Comparison of ENCODE assay signal across 8 mouse cellular contexts in the genomic region with DNA sequence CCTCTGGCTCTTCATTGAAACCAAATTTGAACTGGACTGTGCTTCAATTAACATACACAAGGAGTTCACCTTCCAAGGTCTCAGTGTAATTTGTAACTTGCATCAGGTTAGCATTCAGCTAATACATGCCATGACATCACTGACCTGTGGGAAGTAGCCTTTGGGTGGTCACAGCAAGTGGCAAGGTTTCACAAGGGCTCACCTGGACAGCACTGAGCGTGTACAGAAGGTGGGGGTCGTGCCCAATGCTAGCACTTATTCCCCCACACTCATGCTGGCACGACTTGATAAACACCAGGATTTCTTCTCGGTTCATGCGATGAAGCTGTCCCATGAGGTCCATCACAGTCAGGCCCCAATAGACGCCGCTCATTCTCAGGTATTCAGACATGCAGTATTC. TPM values are rescaled to one million over a fixed set of nuclear protein-coding genes. Genes with fewer than 3 reads are reported as not detected.
DNase-seq lines count a peak whose midpoint lies in the region; ATAC-seq lines count a peak whose summit lies in the region.

No protein-coding gene starts in this region.

- ATAC-seq in heart, embryonic 11.5 days (replicated peaks; ENCODE audit: insufficient number of reproducible peaks, low FRiP score, low TSS enrichment): no peak
- ATAC-seq in heart, embryonic 16.5 days (replicated peaks; ENCODE audit: extremely low read depth, insufficient read depth, low FRiP score): no peak
- no peak for ATAC-seq in midbrain, embryonic 11.5 days (ENCODE audit: low FRiP score)

- peak overlapping the region; percentile 90 for H3K4me2 ChIP-seq in heart, embryonic 11.5 days
- H3K4me2 ChIP-seq in heart, embryonic 16.5 days (ENCODE audit: low read depth, low read length): peak overlapping the region; percentile 93
- peak overlapping the region; percentile 92 for H3K4me2 ChIP-seq in midbrain, embryonic 11.5 days

- DNase-seq in heart, adult 8-10 months (ENCODE audit: low spot score): no peak
- DNase-seq in ES-CJ7 (ENCODE audit: low read depth, low spot score): peak; percentile 33
- DNase-seq in midbrain, embryonic 11.5 days (ENCODE audit: low spot score, missing footprints): no peak
- no peak for DNase-seq in embryo, embryonic 10.5 days (ENCODE audit: low spot score)
- no peak for DNase-seq in layer of hippocampus, postnatal 36 days
- DNase-seq in thymus, postnatal 25 days: no peak

- H3K9me3 ChIP-seq in heart, embryonic 11.5 days (replicated peaks; ENCODE audit: control insufficient read depth, low read length): no peaks in the 10 kb centered on the region
- H3K9me3 ChIP-seq in heart, embryonic 16.5 days (replicated peaks; ENCODE audit: control insufficient read depth, low read length): no peaks in the 10 kb centered on the region
- H3K9me3 ChIP-seq in midbrain, embryonic 11.5 days (ENCODE audit: control insufficient read depth, low read length): no peaks in the 10 kb centered on the region

- 64% methylated on average over 7 of the region's 7 CpGs for WGBS in heart, embryonic 11.5 days (ENCODE audit: insufficient replicate concordance)
- 62% methylated on average over 7 of the region's 7 CpGs for WGBS in heart, embryonic 16.5 days
- WGBS in midbrain, embryonic 11.5 days: 78% methylated on average over 7 of the region's 7 CpGs

- peak overlapping the region; percentile 98 for H3K4me3 ChIP-seq in heart, embryonic 11.5 days (ENCODE audit: low read depth, low read length)
- H3K4me3 ChIP-seq in heart, embryonic 16.5 days (ENCODE audit: low read length): peak overlapping the region; percentile 82
- peak overlapping the region; percentile 63; the same call in 1 of the 2 replicates for H3K4me3 ChIP-seq in midbrain, embryonic 11.5 days (ENCODE audit: low read depth, low read length)

- H3K9ac ChIP-seq in heart, embryonic 11.5 days (ENCODE audit: low read depth, low read length): peak overlapping the region; percentile 100
- peak overlapping the region; percentile 94 for H3K9ac ChIP-seq in heart, embryonic 16.5 days (ENCODE audit: low read length)
- H3K9ac ChIP-seq in midbrain, embryonic 11.5 days (ENCODE audit: low read length): peak overlapping the region; percentile 94

- peaks cover 36% of the 10 kb centered on the region for H3K4me1 ChIP-seq in heart, embryonic 11.5 days (ENCODE audit: control insufficient read depth, insufficient read depth, low read length)
- peaks cover 43% of the 10 kb centered on the region for H3K4me1 ChIP-seq in heart, embryonic 16.5 days (ENCODE audit: control insufficient read depth, insufficient read depth, low read length)
- H3K4me1 ChIP-seq in midbrain, embryonic 11.5 days (ENCODE audit: control insufficient read depth, insufficient read depth, low read length): peaks cover 27% of the 10 kb centered on the region

- peaks cover 52% of the 10 kb centered on the region for H3K36me3 ChIP-seq in heart, embryonic 11.5 days (ENCODE audit: control insufficient read depth, insufficient read depth, low read length)
- H3K36me3 ChIP-seq in heart, embryonic 16.5 days (ENCODE audit: control insufficient read depth, insufficient read depth): peaks cover 55% of the 10 kb centered on the region
- H3K36me3 ChIP-seq in midbrain, embryonic 11.5 days (ENCODE audit: control insufficient read depth, insufficient read depth, low read length): peaks cover 43% of the 10 kb centered on the region

- H3K27ac ChIP-seq in heart, embryonic 11.5 days (ENCODE audit: low read depth, low read length): no peak overlapping the region
- peak overlapping the region; percentile 44 for H3K27ac ChIP-seq in heart, embryonic 16.5 days (ENCODE audit: low read length)
- H3K27ac ChIP-seq in midbrain, embryonic 11.5 days (ENCODE audit: low read depth, low read length): no peak overlapping the region

- H3K27me3 ChIP-seq in heart, embryonic 11.5 days (ENCODE audit: control insufficient read depth, insufficient read depth, low read length): no peaks in the 10 kb centered on the region
- no peaks in the 10 kb centered on the region for H3K27me3 ChIP-seq in heart, embryonic 16.5 days (ENCODE audit: control insufficient read depth, insufficient read depth, low read length)
- H3K27me3 ChIP-seq in midbrain, embryonic 11.5 days (ENCODE audit: control insufficient read depth, insufficient read depth, low read length): no peaks in the 10 kb centered on the region

RNA-seq across cellular contexts. Expression of a gene that starts 2.3 kb away (rescaled TPM):
- polyA plus RNA-seq in heart, embryonic 11.5 days (2014; fragmentation: Nextera tagmentation; extraction: Ambion mirVana): 53.4 and 59.1 TPM in 2 replicates
- total RNA-seq in heart, adult 8-10 months (2022): 100 to 1,000 TPM in 2 of 4 experiments, 10 to 100 TPM in 2; 95.0 to 103 (median 99.9) TPM
- 56.9 and 64.3 TPM in 2 replicates for polyA plus RNA-seq in heart, embryonic 16.5 days (2015; fragmentation: Nextera tagmentation; extraction: Ambion mirVana)
- 43.9 and 45.4 TPM in 2 replicates for polyA plus RNA-seq in midbrain, embryonic 11.5 days (2014; fragmentation: Nextera tagmentation; extraction: Ambion mirVana)
- 10 to 100 TPM; 72.2 to 78.9 TPM for total RNA-seq in layer of hippocampus, postnatal 36 days (2021)

RNA-seq across cellular contexts. Expression of a gene that starts 4.6 kb away (rescaled TPM):
- polyA plus RNA-seq in heart, embryonic 11.5 days (2014; fragmentation: Nextera tagmentation; extraction: Ambion mirVana): 0.09 TPM in 1 of 2 replicates, not detected in the other
- under 1 TPM in 1 of 4 experiments, not detected in 3; 0.08 TPM for total RNA-seq in heart, adult 8-10 months (2022)
- polyA plus RNA-seq in heart, embryonic 16.5 days (2015; fragmentation: Nextera tagmentation; extraction: Ambion mirVana): 0.12 TPM in 2 replicates
- 0.12 TPM in 1 of 2 replicates, not detected in the other for polyA plus RNA-seq in midbrain, embryonic 11.5 days (2014; fragmentation: Nextera tagmentation; extraction: Ambion mirVana)
- under 1 TPM; 0.17 to 0.30 TPM for total RNA-seq in layer of hippocampus, postnatal 36 days (2021)

RNA-seq across cellular contexts. Expression of a gene that starts 33.9 kb away (rescaled TPM):
- polyA plus RNA-seq in heart, embryonic 11.5 days (2014; fragmentation: Nextera tagmentation; extraction: Ambion mirVana): 160 and 165 TPM in 2 replicates
- total RNA-seq in heart, adult 8-10 months (2022): 1,000 to 10,000 TPM; 1,199 to 1,642 (median 1,432) TPM
- 335 and 384 TPM in 2 replicates for polyA plus RNA-seq in heart, embryonic 16.5 days (2015; fragmentation: Nextera tagmentation; extraction: Ambion mirVana)
- polyA plus RNA-seq in midbrain, embryonic 11.5 days (2014; fragmentation: Nextera tagmentation; extraction: Ambion mirVana): 53.5 and 55.8 TPM in 2 replicates
- 10 to 100 TPM; 53.5 to 54.0 TPM for total RNA-seq in layer of hippocampus, postnatal 36 days (2021)
